Mouse (Mus musculus): ENCODE measurements around the gene 2610507B11Rik. TPM values are rescaled to one million over a fixed set of nuclear protein-coding genes. Genes with fewer than 3 reads are reported as not detected.

2610507B11Rik gene
- polyA plus RNA-seq, 1 experiment = 108 TPM

GRCm38 (mm10) chr11:78240193-78240857 lies 21.2 kb upstream of the 2610507B11Rik start:
- TF ChIP-seq POLR2A (IDR thresholded peaks at IDR 0.05; ENCODE audit: insufficient read depth, low read length) (no peak), CTCF (IDR thresholded peaks at IDR 0.05; ENCODE audit: low read depth, low read length) (no peak), EP300 (IDR thresholded peaks at IDR 0.05; ENCODE audit: insufficient read depth, low read depth, low read length) (no peak)
- Histone ChIP-seq H3K9me3 (replicated peaks; ENCODE audit: control insufficient read depth, insufficient read depth, low read length, poor library complexity, severe bottlenecking) (no peaks in the 10 kb centered on the region), H3K4me3 (ENCODE audit: low read depth, low read length) (no peak overlapping the region), H3K27me3 (ENCODE audit: control insufficient read depth, insufficient read depth, low read length, poor library complexity, severe bottlenecking) (no peaks in the 10 kb centered on the region), H3K4me1 (ENCODE audit: control insufficient read depth, insufficient read depth, low read length) (no peaks in the 10 kb centered on the region), H3K36me3 (ENCODE audit: control insufficient read depth, insufficient read depth, low read length, poor library complexity, severe bottlenecking) (peaks cover 25% of the 10 kb centered on the region), H3K9ac (ENCODE audit: low read depth, poor library complexity, severe bottlenecking) (no peak overlapping the region), H3K27ac (ENCODE audit: insufficient read depth, low read length) (no peak overlapping the region)

DNA sequence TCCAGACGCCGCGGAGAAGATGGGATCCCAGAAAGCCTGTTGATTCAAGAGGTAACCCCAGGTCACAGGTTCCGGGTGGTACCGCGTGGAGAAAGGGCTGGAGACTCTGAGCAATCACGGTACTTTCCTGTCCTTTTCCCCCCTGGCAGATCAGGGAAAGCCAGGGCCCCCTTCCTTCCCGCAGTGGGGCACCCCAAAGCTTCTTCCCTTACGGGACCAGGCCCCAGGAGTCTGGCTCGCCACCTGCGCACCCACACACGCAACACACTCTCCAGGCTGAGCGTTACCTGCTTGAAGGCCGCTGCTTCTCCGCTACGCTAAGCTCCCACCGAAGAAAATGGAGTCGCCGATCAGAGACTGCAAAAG lies 16.3 kb upstream of the 2610507B11Rik start:
- no peaks in the 10 kb centered on the region for H3K4me1 ChIP-seq (ENCODE audit: control insufficient read depth, insufficient read depth, low read length)
- TF ChIP-seq EP300 (IDR thresholded peaks at IDR 0.05; ENCODE audit: insufficient read depth, low read depth, low read length) = no peak
- no peak for TF ChIP-seq CTCF (IDR thresholded peaks at IDR 0.05; ENCODE audit: low read depth, low read length)
- H3K27me3 ChIP-seq (ENCODE audit: control insufficient read depth, insufficient read depth, low read length, poor library complexity, severe bottlenecking) = no peaks in the 10 kb centered on the region
- H3K4me3 ChIP-seq (ENCODE audit: low read depth, low read length) = peak overlapping the region; percentile 88
- H3K9ac ChIP-seq (ENCODE audit: low read depth, poor library complexity, severe bottlenecking) = peak overlapping the region; percentile 77
- H3K36me3 ChIP-seq (ENCODE audit: control insufficient read depth, insufficient read depth, low read length, poor library complexity, severe bottlenecking) = peaks cover 6% of the 10 kb centered on the region
- H3K27ac ChIP-seq (ENCODE audit: insufficient read depth, low read length) = no peak overlapping the region
- H3K9me3 ChIP-seq (replicated peaks; ENCODE audit: control insufficient read depth, insufficient read depth, low read length, poor library complexity, severe bottlenecking) = no peaks in the 10 kb centered on the region

DNA sequence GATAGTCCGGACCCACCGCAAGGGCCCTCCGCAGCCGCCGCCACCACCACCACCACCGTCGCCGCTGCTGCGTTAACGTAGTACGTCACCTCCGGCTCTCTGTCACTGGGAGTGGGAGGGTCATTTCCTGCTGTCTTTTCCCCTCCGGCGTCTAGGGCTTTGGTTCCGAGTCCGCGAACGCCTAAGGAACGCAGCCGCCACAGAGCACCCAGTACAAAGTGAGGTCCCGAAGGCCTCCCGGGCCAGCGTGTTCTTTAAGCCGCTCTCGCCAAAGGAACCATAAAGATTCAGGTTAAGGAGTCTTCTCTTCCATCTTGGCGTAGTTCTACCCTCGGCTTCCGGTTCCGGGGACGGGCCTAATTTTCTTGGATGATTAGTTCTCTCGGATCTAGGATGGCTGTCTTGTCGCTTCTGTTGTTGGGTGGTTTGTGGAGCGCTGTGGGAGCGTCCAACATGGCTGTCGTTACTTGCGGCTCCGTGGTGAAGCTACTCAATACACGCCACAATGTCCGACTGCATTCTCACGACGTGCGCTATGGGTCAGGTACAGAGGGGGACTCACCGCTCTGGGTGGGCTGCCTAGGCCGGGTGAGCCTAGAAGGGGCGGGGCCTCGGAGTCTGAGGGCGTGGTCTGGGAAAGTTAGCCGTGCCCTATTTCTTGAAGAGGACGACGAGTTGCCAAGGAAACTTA lies 15.8 kb upstream of the 2610507B11Rik start, which contains the start of the genes Sdf2 and Supt6:
Sdf2 (plus strand) TSS at position 120 of the 691 bp plus-strand sequence.
Supt6 (minus strand) TSS at position 361 of the 691 bp plus-strand sequence.
- H3K4me1 ChIP-seq (ENCODE audit: control insufficient read depth, insufficient read depth, low read length) = no peaks in the 10 kb centered on the region
- H3K4me3 ChIP-seq (ENCODE audit: low read depth, low read length) = peak within 1 kb of the TSS; percentile 88
- H3K9me3 ChIP-seq (replicated peaks; ENCODE audit: control insufficient read depth, insufficient read depth, low read length, poor library complexity, severe bottlenecking) = no peaks in the 10 kb centered on the region
- TF ChIP-seq EP300 (IDR thresholded peaks at IDR 0.05; ENCODE audit: insufficient read depth, low read depth, low read length) (no peak), CTCF (IDR thresholded peaks at IDR 0.05; ENCODE audit: low read depth, low read length) (no peak), POLR2A (IDR thresholded peaks at IDR 0.05; ENCODE audit: insufficient read depth, low read length) (peak; percentile 29)
- peak within 1 kb of the TSS; percentile 98 for H3K27ac ChIP-seq (ENCODE audit: insufficient read depth, low read length)
- peaks cover 5% of the 10 kb centered on the region for H3K36me3 ChIP-seq (ENCODE audit: control insufficient read depth, insufficient read depth, low read length, poor library complexity, severe bottlenecking)
- H3K9ac ChIP-seq (ENCODE audit: low read depth, poor library complexity, severe bottlenecking) = peak within 1 kb of the TSS; percentile 80
- no peaks in the 10 kb centered on the region for H3K27me3 ChIP-seq (ENCODE audit: control insufficient read depth, insufficient read depth, low read length, poor library complexity, severe bottlenecking)

- H3K9me3 ChIP-seq (replicated peaks; ENCODE audit: control insufficient read depth, insufficient read depth, low read length, poor library complexity, severe bottlenecking) = no peaks in the 10 kb centered on the region
- TF ChIP-seq CTCF (IDR thresholded peaks at IDR 0.05; ENCODE audit: low read depth, low read length) = no peak
- no peak for TF ChIP-seq EP300 (IDR thresholded peaks at IDR 0.05; ENCODE audit: insufficient read depth, low read depth, low read length)
- TF ChIP-seq POLR2A (IDR thresholded peaks at IDR 0.05; ENCODE audit: insufficient read depth, low read length) = no peak
- H3K4me1 ChIP-seq (ENCODE audit: control insufficient read depth, insufficient read depth, low read length) = no peaks in the 10 kb centered on the region
- H3K36me3 ChIP-seq (ENCODE audit: control insufficient read depth, insufficient read depth, low read length, poor library complexity, severe bottlenecking) = peaks cover 3% of the 10 kb centered on the region; the same call in 1 of the 2 replicates
- H3K27ac ChIP-seq (ENCODE audit: insufficient read depth, low read length) = peak overlapping the region; percentile 98
- H3K9ac ChIP-seq (ENCODE audit: low read depth, poor library complexity, severe bottlenecking) = peak overlapping the region; percentile 80
- peak overlapping the region; percentile 88; the same call in 1 of the 2 replicates for H3K4me3 ChIP-seq (ENCODE audit: low read depth, low read length)
- H3K27me3 ChIP-seq (ENCODE audit: control insufficient read depth, insufficient read depth, low read length, poor library complexity, severe bottlenecking) = no peaks in the 10 kb centered on the region
Observed at GRCm38 (mm10) chr11:78246318-78247011, 15.1 kb upstream of the 2610507B11Rik start.

DNA sequence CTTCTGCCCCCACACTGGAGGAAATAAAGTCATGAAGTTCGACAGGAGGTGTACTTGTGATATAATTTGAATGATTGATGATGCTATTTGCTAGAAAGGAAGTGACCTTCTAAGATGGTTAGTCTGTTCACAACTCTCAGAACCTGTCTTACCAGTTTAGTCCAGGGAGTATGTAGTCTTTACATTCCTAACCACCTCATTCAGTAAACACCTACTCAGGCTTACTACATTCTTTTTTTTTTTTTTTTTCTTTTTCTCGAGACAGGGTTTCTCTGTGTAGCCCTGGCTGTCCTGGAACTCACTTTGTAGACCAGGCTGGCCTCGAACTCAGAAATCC lies 14.6 kb upstream of the 2610507B11Rik start:
- Histone ChIP-seq H3K4me3 (ENCODE audit: low read depth, low read length) (peak overlapping the region; percentile 59), H3K36me3 (ENCODE audit: control insufficient read depth, insufficient read depth, low read length, poor library complexity, severe bottlenecking) (peaks cover 3% of the 10 kb centered on the region; the same call in 1 of the 2 replicates), H3K9ac (ENCODE audit: low read depth, poor library complexity, severe bottlenecking) (peak overlapping the region; percentile 80), H3K4me1 (ENCODE audit: control insufficient read depth, insufficient read depth, low read length) (no peaks in the 10 kb centered on the region), H3K27ac (ENCODE audit: insufficient read depth, low read length) (peak overlapping the region; percentile 98), H3K27me3 (ENCODE audit: control insufficient read depth, insufficient read depth, low read length, poor library complexity, severe bottlenecking) (no peaks in the 10 kb centered on the region), H3K9me3 (replicated peaks; ENCODE audit: control insufficient read depth, insufficient read depth, low read length, poor library complexity, severe bottlenecking) (no peaks in the 10 kb centered on the region)
- TF ChIP-seq EP300 (IDR thresholded peaks at IDR 0.05; ENCODE audit: insufficient read depth, low read depth, low read length) (no peak), CTCF (IDR thresholded peaks at IDR 0.05; ENCODE audit: low read depth, low read length) (no peak), POLR2A (IDR thresholded peaks at IDR 0.05; ENCODE audit: insufficient read depth, low read length) (no peak)

All from ES-Bruce4 (cell line).